Mouse (Mus musculus) cerebellum, adult 18-20 months (tissue): ENCODE results near the gene Shisa3.
A peak's percentile ranks its signal among the peaks of the same experiment; 100 is the strongest.

Experiments
- DNase-seq, 2 experiments: peaks; one replicate each; pipeline ENCODE4 v3.0.0; 2021

The Shisa3 gene

GRCm38 (mm10) chr5:67607804-67608673 lies at the start of gene Shisa3:
Gene Shisa3, plus strand, starts transcription at chr5:67607882.
- peak in 1 of 2 experiments; percentile 17 for DNase-seq

- no peak for DNase-seq
Measured at GRCm38 (mm10) chr5:67558644-67559043, 49.0 kb upstream of the Shisa3 start.

- no peak for DNase-seq
Measured at GRCm38 (mm10) chr5:67559063-67559462, 48.6 kb upstream of the Shisa3 start.

DNA sequence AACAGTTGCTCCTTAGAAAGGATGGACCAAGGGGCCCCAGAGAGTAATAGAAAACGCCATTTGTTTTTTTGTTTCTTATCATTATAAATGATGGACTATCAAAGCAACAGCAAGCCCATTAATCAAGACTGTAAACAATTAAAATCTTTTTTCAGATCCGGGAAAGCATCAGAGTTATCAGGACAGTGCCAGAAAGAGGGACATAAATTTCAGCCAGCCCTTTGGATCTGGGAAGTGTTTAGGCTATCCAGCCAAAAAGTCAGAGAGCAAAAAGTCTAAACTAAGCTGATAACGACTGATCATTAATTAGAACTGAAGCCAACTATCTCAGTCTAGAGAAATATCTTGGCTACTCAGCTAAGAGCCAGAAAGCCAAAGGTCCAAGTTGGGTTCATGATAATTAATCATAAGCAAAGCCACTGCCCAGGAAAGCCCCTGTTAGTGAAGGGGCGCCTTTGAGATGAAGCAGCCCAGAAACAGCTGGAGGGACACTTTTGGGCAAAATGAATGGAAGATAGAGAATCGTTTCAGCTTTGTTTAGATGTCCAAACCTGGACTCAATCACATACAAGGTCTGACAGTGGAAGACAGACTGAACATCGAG lies 35.0 kb upstream of the Shisa3 start:
- no peak for DNase-seq

GRCm38 (mm10) chr5:67574039-67574438 lies 33.6 kb upstream of the Shisa3 start:
- no peak for DNase-seq

DNA sequence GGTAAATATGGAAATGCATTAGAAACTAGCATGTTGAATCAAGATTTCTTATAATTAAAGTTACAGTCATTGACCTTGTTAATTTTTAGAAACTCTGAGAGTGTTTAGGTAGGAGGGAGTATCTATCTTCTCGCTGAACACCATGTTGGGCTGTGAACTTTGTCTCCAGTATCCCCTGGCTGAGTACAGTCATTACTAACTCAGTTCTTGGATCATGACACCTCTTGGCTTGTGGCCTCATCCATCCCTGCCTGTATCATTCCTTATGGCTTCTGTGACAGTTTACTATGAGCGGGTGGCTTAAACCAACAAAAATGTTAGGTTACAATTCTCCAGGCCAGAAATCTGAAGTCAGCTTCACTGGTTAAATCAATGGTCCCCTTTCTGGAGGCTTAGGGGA lies 32.0 kb upstream of the Shisa3 start:
- no peak for DNase-seq

DNA sequence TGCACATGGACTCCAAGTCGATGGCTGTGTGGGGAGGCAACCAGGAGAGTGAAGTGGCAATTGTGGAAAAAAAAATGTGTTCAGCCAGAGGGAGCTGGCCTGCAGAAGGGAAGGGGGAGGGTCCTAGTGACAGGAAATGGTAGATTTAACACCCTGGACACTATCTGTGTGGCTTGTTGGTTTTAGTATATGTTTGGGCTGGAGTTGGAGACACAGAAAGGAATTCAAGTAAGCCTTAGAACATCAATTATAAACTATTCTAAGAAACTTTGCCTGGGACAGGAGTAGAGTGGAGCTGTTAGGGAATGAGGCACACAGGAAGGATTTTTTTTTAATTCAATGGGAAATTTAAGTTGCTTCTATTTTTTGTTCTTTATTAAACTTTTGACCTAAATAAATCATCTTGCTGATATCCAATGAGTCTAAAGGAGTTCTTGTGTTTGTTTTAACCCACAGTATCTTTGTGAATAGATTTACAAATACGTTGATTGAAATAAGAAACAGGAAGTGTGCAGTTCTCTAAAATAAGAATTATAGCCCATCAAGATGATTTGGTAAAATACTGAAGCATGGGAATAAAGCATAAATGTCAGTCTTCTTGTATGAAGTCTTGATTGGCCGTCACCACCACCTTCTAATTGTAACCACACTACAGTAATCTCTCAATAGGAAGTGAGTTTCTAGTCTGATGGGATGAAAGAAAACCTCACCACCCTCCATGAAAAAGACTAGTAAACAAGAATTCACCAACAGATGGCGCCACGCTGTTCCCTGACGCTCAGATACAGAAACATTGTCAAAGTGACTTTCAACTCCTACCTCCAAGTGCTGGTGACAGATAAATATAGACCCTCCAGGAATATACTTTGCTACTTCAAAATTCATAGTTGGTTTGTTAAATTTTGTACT lies 27.7 kb upstream of the Shisa3 start:
- DNase-seq = no peak

DNA sequence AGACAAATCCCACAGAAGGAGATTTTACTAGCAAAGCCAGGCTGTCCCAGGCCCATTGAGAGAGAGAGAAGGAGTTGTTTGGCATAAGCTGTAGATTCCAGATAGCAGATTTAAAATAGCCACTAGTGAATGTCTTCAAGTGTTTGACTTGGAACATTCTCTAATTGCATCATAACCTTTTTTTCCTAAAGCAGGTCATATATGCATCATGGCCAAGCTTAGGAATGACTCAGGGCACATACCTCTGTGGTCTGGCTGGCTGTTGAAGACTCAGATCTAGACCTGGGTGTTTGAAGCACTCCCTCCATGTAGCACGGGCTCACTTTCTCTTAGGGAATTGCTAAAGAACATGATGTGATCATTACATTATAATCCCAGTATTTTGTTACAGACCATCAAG lies 12.6 kb upstream of the Shisa3 start:
- no peak for DNase-seq

- no peak for DNase-seq
Measured at GRCm38 (mm10) chr5:67595629-67596028, 12.1 kb upstream of the Shisa3 start.

DNA sequence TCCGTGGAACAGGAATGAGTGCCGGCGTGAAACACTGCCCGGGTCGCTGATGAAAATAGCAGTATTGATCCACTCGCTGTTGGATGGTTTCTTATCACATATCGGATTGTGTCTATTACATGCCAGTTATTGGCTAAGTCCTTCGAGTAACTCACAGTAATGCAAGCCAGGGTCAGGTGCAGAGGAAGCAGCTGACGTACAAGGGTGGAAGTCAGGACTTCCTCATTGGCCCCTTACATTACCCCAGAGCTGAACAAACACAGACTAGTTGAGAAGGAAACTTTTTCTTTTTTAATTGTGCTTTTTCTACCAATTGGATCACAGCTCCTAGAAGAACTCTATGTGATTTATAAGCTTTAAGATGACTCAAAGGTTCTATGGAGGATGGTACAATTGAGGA lies 7.7 kb upstream of the Shisa3 start:
- no peak for DNase-seq

DNA sequence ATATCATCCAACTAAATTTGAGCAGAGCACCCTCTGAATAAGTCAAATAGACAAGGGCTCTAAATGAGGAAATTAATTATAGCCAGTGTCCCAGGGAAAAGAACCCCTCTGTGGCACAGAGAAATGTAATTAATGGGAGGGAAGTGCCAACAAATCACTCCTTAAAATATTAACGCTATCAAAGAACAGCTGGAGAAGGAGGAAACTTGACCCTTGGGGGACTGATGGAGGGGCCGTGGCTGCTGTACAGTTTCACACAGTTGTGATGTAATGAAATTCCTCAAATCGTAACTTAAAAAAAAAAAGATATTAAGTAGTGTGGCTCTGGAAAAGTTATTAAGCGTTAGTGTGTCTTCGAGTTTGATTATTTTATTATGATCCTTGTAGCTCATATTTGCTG lies 1.7 kb upstream of the Shisa3 start:
- DNase-seq = no peak

DNA sequence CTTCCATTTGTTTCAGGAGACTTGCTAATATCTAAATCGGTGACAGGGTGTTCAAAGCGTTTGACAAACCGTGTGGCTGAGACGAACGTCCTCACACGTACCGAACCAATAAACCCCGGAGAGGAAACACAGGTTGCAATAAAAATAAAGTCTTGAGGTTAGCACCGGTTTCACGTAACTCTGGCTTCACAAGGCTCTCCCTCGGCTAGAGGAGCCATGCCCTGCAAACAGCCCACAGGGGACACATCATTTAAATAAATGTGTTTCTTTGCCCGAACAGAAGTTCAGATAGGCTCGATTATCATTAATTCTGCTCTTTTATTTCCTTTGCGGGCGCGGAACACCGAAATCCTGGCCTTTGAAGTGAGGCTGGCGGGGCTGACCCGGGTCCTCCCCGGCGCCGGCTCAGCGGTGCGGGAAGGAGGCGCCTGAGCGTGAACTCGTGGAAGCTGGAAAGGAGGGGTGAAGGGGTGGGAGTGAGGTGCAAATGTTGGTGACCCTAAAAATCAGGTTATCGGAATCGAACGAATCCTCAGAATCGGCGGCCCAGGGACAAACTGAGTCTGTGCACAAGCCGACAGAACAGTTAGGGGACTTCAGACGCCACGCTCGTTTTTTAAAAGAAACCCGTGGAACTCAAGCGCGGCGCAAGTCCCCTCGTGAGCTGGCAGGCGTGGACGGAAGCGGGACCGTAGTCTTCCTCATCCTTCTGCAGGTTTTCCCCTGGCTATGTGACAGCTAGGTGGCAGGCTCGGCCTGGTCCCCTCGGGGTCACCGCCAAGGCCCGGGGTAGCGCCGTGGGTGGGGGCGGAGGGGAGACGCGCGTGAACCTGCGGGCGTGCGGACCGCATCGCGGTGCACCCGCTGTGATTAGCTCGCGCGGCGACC lies 522 bp upstream of the Shisa3 start:
- DNase-seq = peak in 1 of 2 experiments; percentile 36

DNA sequence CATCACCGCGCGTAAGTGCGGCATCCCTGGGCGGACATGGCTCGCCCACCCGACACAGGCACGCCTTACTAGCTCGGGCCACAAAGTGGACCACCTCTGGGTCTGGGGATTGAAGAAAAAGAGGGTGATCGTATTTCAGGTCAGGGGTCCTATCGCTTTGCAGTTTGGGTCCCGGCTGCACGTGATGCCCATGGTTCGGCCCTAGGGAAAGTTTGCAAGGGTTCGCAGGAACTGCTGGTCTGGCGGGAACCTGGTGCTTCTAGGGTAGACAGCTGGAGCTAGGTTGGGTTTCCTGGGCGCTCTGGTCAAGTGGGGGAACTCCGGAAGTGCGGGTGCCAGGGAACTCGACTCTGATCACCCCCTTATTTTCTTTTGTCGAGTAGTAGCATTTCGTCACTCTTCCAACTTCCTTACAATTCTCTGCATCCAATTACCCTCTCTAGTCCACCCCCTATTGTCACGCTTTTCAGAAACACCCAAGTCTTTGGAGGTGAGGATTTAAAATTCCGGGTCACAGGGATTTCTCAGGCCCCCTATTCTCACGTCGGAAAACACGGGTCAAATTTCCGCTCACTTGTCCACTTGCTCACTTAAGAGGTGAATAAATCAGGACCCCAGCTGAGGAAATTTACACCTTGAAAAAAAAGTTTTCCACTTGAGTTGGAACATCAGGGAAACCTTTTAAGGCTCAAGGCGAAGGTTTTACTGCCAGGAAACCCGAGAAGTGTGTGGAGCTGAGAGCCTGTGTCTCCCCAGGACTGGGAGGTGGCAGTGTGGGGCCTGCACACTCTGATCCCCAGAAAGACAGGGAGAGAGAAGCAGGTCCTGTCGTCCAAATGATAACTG lies 1.2 kb downstream of the Shisa3 start:
- no peak for DNase-seq

- no peak for DNase-seq
Measured at GRCm38 (mm10) chr5:67609520-67609837, 1.8 kb downstream of the Shisa3 start.

GRCm38 (mm10) chr5:67621230-67621629 lies 13.5 kb downstream of the Shisa3 start:
- DNase-seq = no peak

DNA sequence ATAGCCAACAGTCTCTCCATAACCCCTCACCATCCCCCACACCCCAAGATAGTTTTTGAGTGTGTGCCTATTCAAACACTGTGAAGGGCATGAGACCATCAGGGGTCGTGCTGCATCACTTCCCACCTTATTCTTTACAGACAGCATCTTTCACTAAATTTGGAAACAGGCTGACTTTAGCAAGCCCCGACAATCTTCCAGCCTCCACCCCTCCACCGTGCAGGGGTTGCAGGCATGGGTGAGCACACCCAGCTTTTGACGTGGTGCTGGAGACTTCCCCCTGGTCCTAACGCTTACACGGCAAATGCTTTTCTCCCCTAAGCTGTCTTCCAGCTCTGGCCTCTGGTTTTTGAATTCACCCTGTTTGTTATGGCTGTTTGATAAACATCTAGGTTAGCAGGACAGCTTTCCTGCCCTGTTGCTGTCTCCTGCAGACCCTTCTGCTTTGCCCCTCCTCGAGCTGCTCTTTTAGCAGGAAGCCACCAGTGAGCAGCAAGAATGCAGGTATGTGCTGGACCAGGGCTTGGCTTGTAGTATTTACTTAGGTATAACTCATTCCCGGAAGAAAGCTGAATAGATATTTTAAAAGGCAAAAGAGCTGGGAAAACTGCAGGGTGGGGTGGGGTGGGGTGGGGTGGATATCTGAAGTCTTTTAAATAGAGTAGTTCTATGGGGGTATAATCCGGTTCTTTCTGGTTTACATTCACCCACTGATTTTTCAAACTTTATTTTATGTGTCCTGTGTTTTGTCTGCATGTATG lies 20.7 kb downstream of the Shisa3 start:
- no peak for DNase-seq

- no peak for DNase-seq
Measured at GRCm38 (mm10) chr5:67629440-67629839, 21.8 kb downstream of the Shisa3 start.

GRCm38 (mm10) chr5:67629861-67630260 lies 22.2 kb downstream of the Shisa3 start:
- DNase-seq = no peak

DNA sequence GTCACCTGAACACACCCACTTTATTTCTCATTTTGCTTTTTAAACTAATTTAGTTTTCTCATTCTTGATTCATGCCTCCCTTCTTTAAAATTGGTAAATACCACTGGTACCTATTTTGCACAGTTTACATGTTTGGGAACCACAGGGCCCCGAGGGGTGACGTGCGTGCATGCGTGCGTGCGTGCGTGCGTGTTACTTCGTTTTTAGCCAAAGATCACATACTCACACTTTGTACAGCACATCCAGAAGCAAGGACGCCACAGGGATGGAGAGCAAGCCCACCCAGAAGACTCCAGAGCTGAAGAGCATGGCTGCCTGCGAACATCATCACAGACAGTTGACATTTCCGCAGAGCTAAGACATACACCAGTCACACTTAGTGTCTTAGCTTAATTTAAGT lies 23.6 kb downstream of the Shisa3 start:
- no peak for DNase-seq

DNA sequence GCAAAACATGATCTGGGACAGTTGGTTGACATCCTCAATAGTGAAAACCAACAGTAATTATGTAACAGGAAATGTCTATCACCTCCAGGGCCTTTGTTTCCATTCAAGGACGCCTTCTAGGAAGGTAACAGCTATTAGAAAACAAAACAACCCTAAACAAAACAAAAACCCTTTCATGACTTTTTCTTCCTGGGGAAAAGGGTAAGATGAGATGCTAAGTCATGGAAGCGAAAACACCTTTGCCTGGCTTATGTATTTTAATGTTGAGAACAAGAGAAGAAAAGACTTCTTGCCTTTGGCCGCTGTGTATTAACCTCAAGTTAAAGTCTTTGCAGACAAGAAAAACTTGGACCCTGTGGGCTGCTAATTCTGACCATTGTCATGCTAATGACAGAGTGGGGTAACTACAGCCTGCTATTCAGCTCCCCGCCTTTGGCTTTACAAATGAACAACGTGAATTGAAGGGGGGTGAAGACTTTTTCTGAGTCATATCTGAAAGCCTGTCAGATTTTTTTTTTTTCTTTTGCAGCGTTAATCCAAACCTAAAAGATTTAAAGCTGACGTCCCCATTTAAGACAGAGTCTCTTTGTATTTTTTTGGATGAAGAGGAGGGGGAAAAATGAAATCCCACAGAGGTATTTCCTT lies 25.6 kb downstream of the Shisa3 start:
- DNase-seq = no peak
